Mouse (Mus musculus): ENCODE data around the gene Cbln4.

- no peak for TF ChIP-seq CTCF (IDR thresholded peaks at IDR 0.05; ENCODE audit: low read depth)
- TF ChIP-seq EP300 (IDR thresholded peaks at IDR 0.05; ENCODE audit: low read depth) = no peak
Measured at GRCm38 (mm10) chr2:172034281-172034680, 9.0 kb downstream of the Cbln4 start.
